7 mouse cellular contexts compared by ENCODE assay signal in genomic region chr2:121140018-121140882, GRCm38 (mm10). TPM values are rescaled to one million over a fixed set of nuclear protein-coding genes. Genes with fewer than 3 reads are reported as not detected.
DNase-seq lines count a peak whose midpoint lies in the region; ATAC-seq and TF ChIP-seq lines count a peak whose summit lies in the region.

Gene Adal, plus strand, starts transcription at chr2:121140428.
Gene Lcmt2, minus strand, starts transcription at chr2:121140653.

- peak; percentile 40 for TF ChIP-seq POLR2A in kidney, adult 2 months (IDR thresholded peaks at IDR 0.05; ENCODE audit: low read depth, low read length)
- TF ChIP-seq POLR2A in spleen, adult 2 months (IDR thresholded peaks at IDR 0.05; ENCODE audit: low read depth, low read length) = peak; percentile 91

- ATAC-seq in embryonic facial prominence, embryonic 12.5 days (ENCODE audit: insufficient number of reproducible peaks, insufficient read depth, low FRiP score, low TSS enrichment) = peak; percentile 92
- peak; percentile 95 for ATAC-seq in limb, embryonic 12.5 days (ENCODE audit: insufficient number of reproducible peaks, insufficient read depth, low FRiP score, low TSS enrichment, low read depth)
- ATAC-seq in midbrain, embryonic 15.5 days (replicated peaks) = peak; percentile 97

- peak within 1 kb of the TSS; percentile 73 for H3K9ac ChIP-seq in embryonic facial prominence, embryonic 12.5 days
- peak within 1 kb of the TSS; percentile 88 for H3K9ac ChIP-seq in limb, embryonic 12.5 days (replicated peaks)
- peak within 1 kb of the TSS; percentile 91 for H3K9ac ChIP-seq in midbrain, embryonic 15.5 days

- H3K36me3 ChIP-seq in embryonic facial prominence, embryonic 12.5 days = peaks cover 27% of the 10 kb centered on the region
- no peaks in the 10 kb centered on the region; the same call in 1 of the 2 replicates for H3K36me3 ChIP-seq in kidney, adult 2 months (ENCODE audit: control insufficient read depth, insufficient read depth, low read length)
- H3K36me3 ChIP-seq in limb, embryonic 12.5 days = peaks cover 43% of the 10 kb centered on the region
- 0 out of 2 replicates have a peak, but pooled peaks cover 7% of the 10 kb centered on the region for H3K36me3 ChIP-seq in midbrain, embryonic 15.5 days (replicated peaks)
- peaks cover 2% of the 10 kb centered on the region for H3K36me3 ChIP-seq in spleen, adult 2 months (ENCODE audit: control insufficient read depth, insufficient read depth, low read length)

- H3K9me3 ChIP-seq in embryonic facial prominence, embryonic 12.5 days = 0 out of 2 replicates have a peak, but pooled peaks cover 6% of the 10 kb centered on the region
- H3K9me3 ChIP-seq in limb, embryonic 12.5 days = peaks cover 12% of the 10 kb centered on the region
- no peaks in the 10 kb centered on the region for H3K9me3 ChIP-seq in midbrain, embryonic 15.5 days

- peak within 1 kb of the TSS; percentile 99 for H3K27ac ChIP-seq in embryonic facial prominence, embryonic 12.5 days
- peak within 1 kb of the TSS; percentile 97 for H3K27ac ChIP-seq in kidney, adult 2 months (ENCODE audit: insufficient read depth, low read depth, low read length)
- peak within 1 kb of the TSS; percentile 98 for H3K27ac ChIP-seq in limb, embryonic 12.5 days
- peak within 1 kb of the TSS; percentile 99 for H3K27ac ChIP-seq in midbrain, embryonic 15.5 days
- peak within 1 kb of the TSS; percentile 98 for H3K27ac ChIP-seq in spleen, adult 2 months (ENCODE audit: insufficient read depth, low read length)

- WGBS in embryonic facial prominence, embryonic 12.5 days = 1% methylated on average over 87 of the region's 87 CpGs
- WGBS in kidney, adult 2 months = under 1% methylated on average over 87 of the region's 87 CpGs
- WGBS in limb, embryonic 12.5 days = 1% methylated on average over 87 of the region's 87 CpGs
- under 1% methylated on average over 87 of the region's 87 CpGs for WGBS in midbrain, embryonic 15.5 days
- WGBS in spleen, adult 2 months = under 1% methylated on average over 87 of the region's 87 CpGs

- H3K4me2 ChIP-seq in embryonic facial prominence, embryonic 12.5 days (replicated peaks) = peak within 1 kb of the TSS; percentile 68
- peak within 1 kb of the TSS; percentile 89 for H3K4me2 ChIP-seq in limb, embryonic 12.5 days
- peak within 1 kb of the TSS; percentile 84 for H3K4me2 ChIP-seq in midbrain, embryonic 15.5 days

- H3K4me3 ChIP-seq in embryonic facial prominence, embryonic 12.5 days = peak within 1 kb of the TSS; percentile 51
- peak within 1 kb of the TSS; percentile 95 for H3K4me3 ChIP-seq in kidney, adult 2 months (ENCODE audit: insufficient read depth, low read depth, low read length)
- peak within 1 kb of the TSS; percentile 66 for H3K4me3 ChIP-seq in limb, embryonic 12.5 days (replicated peaks)
- H3K4me3 ChIP-seq in midbrain, embryonic 15.5 days = peak within 1 kb of the TSS; percentile 77
- H3K4me3 ChIP-seq in spleen, adult 2 months (ENCODE audit: extremely low read depth, insufficient read depth, insufficient read length) = peak within 1 kb of the TSS; percentile 100

- DNase-seq in adrenal gland, postnatal 25 days = peak; percentile 87
- peak; percentile 94 to 95 for DNase-seq in heart, adult 18-20 months
- peak; percentile 95 for DNase-seq in kidney, adult 2 months
- DNase-seq in spleen, adult 2 months (ENCODE audit: low read depth in 1 of 2, low spot score in 2 of 2) = peak; percentile 79 to 82

- no peaks in the 10 kb centered on the region for H3K27me3 ChIP-seq in embryonic facial prominence, embryonic 12.5 days
- H3K27me3 ChIP-seq in kidney, adult 2 months (replicated peaks; ENCODE audit: control insufficient read depth, insufficient read depth, low read length) = no peaks in the 10 kb centered on the region
- H3K27me3 ChIP-seq in limb, embryonic 12.5 days = no peaks in the 10 kb centered on the region
- H3K27me3 ChIP-seq in midbrain, embryonic 15.5 days (replicated peaks) = no peaks in the 10 kb centered on the region
- no peaks in the 10 kb centered on the region for H3K27me3 ChIP-seq in spleen, adult 2 months (ENCODE audit: control insufficient read depth, insufficient read depth, low read length)

- H3K4me1 ChIP-seq in embryonic facial prominence, embryonic 12.5 days = peaks cover 22% of the 10 kb centered on the region
- peaks cover 20% of the 10 kb centered on the region for H3K4me1 ChIP-seq in kidney, adult 2 months (ENCODE audit: control insufficient read depth, insufficient read depth, low read length)
- H3K4me1 ChIP-seq in limb, embryonic 12.5 days (replicated peaks) = peaks cover 18% of the 10 kb centered on the region
- peaks cover 41% of the 10 kb centered on the region for H3K4me1 ChIP-seq in midbrain, embryonic 15.5 days
- peaks cover 7% of the 10 kb centered on the region; the same call in 1 of the 2 replicates for H3K4me1 ChIP-seq in spleen, adult 2 months (ENCODE audit: control insufficient read depth, insufficient read depth, insufficient read length)

- TF ChIP-seq CTCF in kidney, adult 2 months (conservative IDR thresholded peaks at IDR 0.05; ENCODE audit: insufficient read depth, insufficient read length, low read depth, low read length) = no peak
- no peak for TF ChIP-seq CTCF in spleen, adult 2 months (IDR thresholded peaks at IDR 0.05; ENCODE audit: extremely low read depth, insufficient read depth, insufficient read length, insufficient replicate concordance)

RNA-seq across cellular contexts. Expression of gene Adal, which starts in this region (rescaled TPM):
- total RNA-seq in adrenal gland, postnatal 25 days (2021) = 19.4 and 21.5 TPM in 2 replicates
- 22.8 and 23.6 TPM in 2 replicates for polyA plus RNA-seq in embryonic facial prominence, embryonic 12.5 days (2016; fragmentation: Nextera tagmentation; extraction: Ambion mirVana)
- 10 to 100 TPM; 10.3 to 11.2 TPM for total RNA-seq in heart, adult 18-20 months (2021)
- 5.6 and 8.0 TPM in 2 replicates for polyA plus RNA-seq in kidney, adult 2 months (2012; rRNA removed)
- 22.7 and 22.9 TPM in 2 replicates for polyA plus RNA-seq in limb, embryonic 12.5 days (2016; fragmentation: Nextera tagmentation; extraction: Ambion mirVana)
- polyA plus RNA-seq in midbrain, embryonic 15.5 days (2015; fragmentation: Nextera tagmentation; extraction: Ambion mirVana) = 32.1 and 32.4 TPM in 2 replicates
- polyA plus RNA-seq in spleen, adult 2 months (2012; rRNA removed) = 3.4 and 3.7 TPM in 2 replicates

RNA-seq across cellular contexts. Expression of gene Lcmt2, which starts in this region (rescaled TPM):
- 11.4 and 12.3 TPM in 2 replicates for total RNA-seq in adrenal gland, postnatal 25 days (2021)
- polyA plus RNA-seq in embryonic facial prominence, embryonic 12.5 days (2016; fragmentation: Nextera tagmentation; extraction: Ambion mirVana) = 23.1 and 25.4 TPM in 2 replicates
- 1 to 10 TPM; 8.8 to 9.4 TPM for total RNA-seq in heart, adult 18-20 months (2021)
- 9.8 and 11.6 TPM in 2 replicates for polyA plus RNA-seq in kidney, adult 2 months (2012; rRNA removed)
- 22.9 and 23.4 TPM in 2 replicates for polyA plus RNA-seq in limb, embryonic 12.5 days (2016; fragmentation: Nextera tagmentation; extraction: Ambion mirVana)
- 21.7 and 23.1 TPM in 2 replicates for polyA plus RNA-seq in midbrain, embryonic 15.5 days (2015; fragmentation: Nextera tagmentation; extraction: Ambion mirVana)
- polyA plus RNA-seq in spleen, adult 2 months (2012; rRNA removed) = 6.8 and 10.8 TPM in 2 replicates

Comparison
In these comparisons a context has a peak if more than half of its experiments do, and no peak if none do; other contexts are left out.
1. Peak in every context shown above with its lines: DNase-seq, ATAC-seq, H3K4me3 ChIP-seq and H3K27ac ChIP-seq.